Comparison of ENCODE assay signal across 19 mouse cellular contexts in genomic region chr15:3388485-3388884, GRCm38 (mm10).
DNase-seq lines count a peak whose midpoint lies in the region; ATAC-seq and TF ChIP-seq lines count a peak whose summit lies in the region.
"Had no signal": no experiment of that assay in that cellular context is flagged by ENCODE, and none has a peak within 500 bp of the region (broad histone marks: within the 10 kb centered on the region; RNA-seq: fewer than 3 reads in every experiment).

No protein-coding gene starts in this region.

- H3K27me3 ChIP-seq in heart, embryonic 13.5 days (replicated peaks), result no peaks in the 10 kb centered on the region
- no peaks in the 10 kb centered on the region for H3K27me3 ChIP-seq in lung, embryonic 16.5 days (ENCODE audit: control insufficient read depth, insufficient read depth, low read depth, low read length)
- H3K27me3 ChIP-seq: kidney, embryonic 15.5 days; midbrain, embryonic 12.5 days had no signal

- H3K36me3 ChIP-seq in heart, embryonic 13.5 days, result no peaks in the 10 kb centered on the region
- no peaks in the 10 kb centered on the region for H3K36me3 ChIP-seq in lung, embryonic 16.5 days (ENCODE audit: control insufficient read depth, insufficient read depth, low read length)
- H3K36me3 ChIP-seq: G1E; kidney, embryonic 15.5 days; midbrain, embryonic 12.5 days had no signal

- WGBS in heart, embryonic 13.5 days, result 64% methylated on average over 2 of the region's 2 CpGs
- WGBS in lung, embryonic 16.5 days, result 57% methylated on average over 2 of the region's 2 CpGs

- TF ChIP-seq CTCF in embryonic fibroblast, embryonic 13.5 days (IDR thresholded peaks at IDR 0.05; ENCODE audit: borderline replicate concordance, insufficient read depth, low read length), result no peak

- H3K4me1 ChIP-seq in heart, embryonic 13.5 days, result peaks cover 16% of the 10 kb centered on the region
- peaks cover 8% of the 10 kb centered on the region; the same call in 1 of the 2 replicates for H3K4me1 ChIP-seq in lung, embryonic 16.5 days (replicated peaks; ENCODE audit: control insufficient read depth, insufficient read depth, low read length)
- peaks cover 11% of the 10 kb centered on the region for H3K4me1 ChIP-seq in embryonic fibroblast, embryonic 13.5 days (ENCODE audit: control insufficient read depth, insufficient read depth, low read length)
- H3K4me1 ChIP-seq: midbrain, embryonic 12.5 days had no signal

- no peak overlapping the region for H3K4me2 ChIP-seq in heart, embryonic 13.5 days
- H3K4me2 ChIP-seq in lung, embryonic 16.5 days (ENCODE audit: low read depth, low read length), result no peak overlapping the region
- H3K4me2 ChIP-seq: kidney, embryonic 15.5 days; midbrain, embryonic 12.5 days had no signal

- ATAC-seq in heart, embryonic 13.5 days (ENCODE audit: extremely low read depth, insufficient number of reproducible peaks, low FRiP score, low TSS enrichment), result no peak
- ATAC-seq in lung, embryonic 16.5 days (ENCODE audit: low read depth), result peak; percentile 70

- DNase-seq in heart, postnatal 4 days, result no peak
- DNase-seq in lung, adult 18-20 months, result no peak
- DNase-seq in T-cell, adult 2 months (ENCODE audit: low spot score), result no peak
- no peak for DNase-seq in adrenal gland, postnatal 4 days (ENCODE audit: low spot score in 2 of 2)
- DNase-seq: adrenal gland, postnatal 14 days; cerebellum, adult 9-11 months; gastrocnemius, postnatal 36 days; liver; right cerebral cortex, adult 18-20 months; spleen, adult 18-20 months; thymus, postnatal 4 days had no signal

- H3K4me3 ChIP-seq in heart, embryonic 13.5 days, result no peak overlapping the region
- H3K4me3 ChIP-seq in lung, embryonic 16.5 days (ENCODE audit: low read length), result no peak overlapping the region
- H3K4me3 ChIP-seq in embryonic fibroblast, embryonic 13.5 days (ENCODE audit: insufficient read depth, low read length), result no peak overlapping the region
- H3K4me3 ChIP-seq: kidney, embryonic 15.5 days; midbrain, embryonic 12.5 days; myocyte had no signal

- no peaks in the 10 kb centered on the region for H3K9me3 ChIP-seq in heart, embryonic 13.5 days
- no peaks in the 10 kb centered on the region for H3K9me3 ChIP-seq in lung, embryonic 16.5 days (ENCODE audit: control insufficient read depth, low read length)
- H3K9me3 ChIP-seq: G1E; kidney, embryonic 15.5 days; midbrain, embryonic 12.5 days had no signal

- no peak for TF ChIP-seq POLR2A in embryonic fibroblast, embryonic 13.5 days (IDR thresholded peaks at IDR 0.05; ENCODE audit: low read depth, low read length)

- H3K27ac ChIP-seq in heart, embryonic 13.5 days (replicated peaks), result peak overlapping the region; percentile 30; the same call in 1 of the 2 replicates
- 0 out of 2 replicates have a peak overlapping the region, but pooled peaks have one; percentile 3 for H3K27ac ChIP-seq in lung, embryonic 16.5 days (ENCODE audit: low read length)
- H3K27ac ChIP-seq in embryonic fibroblast, embryonic 13.5 days (ENCODE audit: insufficient read depth, low read length), result peak overlapping the region; percentile 98
- H3K27ac ChIP-seq: kidney, embryonic 15.5 days; macrophage; midbrain, embryonic 12.5 days had no signal

- H3K9ac ChIP-seq in heart, embryonic 13.5 days, result no peak overlapping the region
- no peak overlapping the region for H3K9ac ChIP-seq in lung, embryonic 16.5 days (ENCODE audit: low read length)
- H3K9ac ChIP-seq: kidney, embryonic 15.5 days; midbrain, embryonic 12.5 days had no signal

Comparison
In these comparisons a context has a peak if more than half of its experiments do, and no peak if none do; other contexts are left out.
1. H3K27ac ChIP-seq: peak in every context shown above with its lines; median percentile 98 in embryonic fibroblast, embryonic 13.5 days; 30 in heart, embryonic 13.5 days; 3 in lung, embryonic 16.5 days.